Mouse (Mus musculus): ENCODE results near the gene Lgals9. TPM values are rescaled to one million over a fixed set of nuclear protein-coding genes. Genes with fewer than 3 reads are reported as not detected.
A peak's percentile ranks its signal among the peaks of the same experiment; 100 is the strongest.

The Lgals9 gene
- polyA plus RNA-seq, 1 experiment from 2014 or later, result 13.7 TPM

DNA sequence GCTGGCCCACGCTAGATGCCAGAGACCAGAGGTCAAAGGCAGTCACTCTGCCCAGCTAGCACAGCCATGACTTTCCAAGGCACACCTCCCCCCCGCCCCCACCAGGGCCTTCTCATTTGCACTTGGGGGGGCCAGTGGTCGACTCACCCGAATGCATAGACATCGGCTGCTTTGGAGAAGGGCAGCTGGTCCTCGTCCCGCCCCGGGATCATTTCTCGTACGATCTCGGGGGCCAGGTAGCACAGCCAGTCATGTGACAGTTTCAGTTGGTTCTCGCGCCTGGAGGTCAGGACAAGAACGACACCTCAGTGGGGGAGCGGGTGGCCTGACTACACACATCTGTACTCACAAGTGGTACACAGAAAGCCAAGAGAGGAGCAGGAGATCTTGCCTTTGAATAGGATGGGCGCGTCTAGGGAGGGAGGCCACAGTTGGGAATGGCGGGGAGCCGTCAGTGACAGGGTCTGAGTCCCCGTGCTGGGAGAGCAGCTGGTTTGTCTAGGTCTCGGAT is 35.8 kb upstream of the Lgals9 start:
- no peaks in the 10 kb centered on the region for H3K4me1 ChIP-seq (ENCODE audit: control insufficient read depth, insufficient read depth, low read length)
- ATAC-seq (ENCODE audit: low FRiP score, low TSS enrichment) (no peak), DNase-seq (no peak)
- H3K36me3 ChIP-seq (ENCODE audit: control insufficient read depth, insufficient read depth, low read length), result peaks cover 22% of the 10 kb centered on the region
- no peak overlapping the region for H3K4me2 ChIP-seq (ENCODE audit: low read length)
- WGBS, result 78% methylated on average over 21 of the region's 21 CpGs
- no peak overlapping the region for H3K9ac ChIP-seq (replicated peaks; ENCODE audit: low read length)
- no peaks in the 10 kb centered on the region for H3K27me3 ChIP-seq (ENCODE audit: control insufficient read depth, insufficient read depth, low read length)
- no peak overlapping the region for H3K27ac ChIP-seq (replicated peaks; ENCODE audit: low read depth, low read length)
- no peaks in the 10 kb centered on the region for H3K9me3 ChIP-seq (ENCODE audit: control insufficient read depth, low read length)
- H3K4me3 ChIP-seq (replicated peaks; ENCODE audit: low read depth, low read length), result no peak overlapping the region

DNA sequence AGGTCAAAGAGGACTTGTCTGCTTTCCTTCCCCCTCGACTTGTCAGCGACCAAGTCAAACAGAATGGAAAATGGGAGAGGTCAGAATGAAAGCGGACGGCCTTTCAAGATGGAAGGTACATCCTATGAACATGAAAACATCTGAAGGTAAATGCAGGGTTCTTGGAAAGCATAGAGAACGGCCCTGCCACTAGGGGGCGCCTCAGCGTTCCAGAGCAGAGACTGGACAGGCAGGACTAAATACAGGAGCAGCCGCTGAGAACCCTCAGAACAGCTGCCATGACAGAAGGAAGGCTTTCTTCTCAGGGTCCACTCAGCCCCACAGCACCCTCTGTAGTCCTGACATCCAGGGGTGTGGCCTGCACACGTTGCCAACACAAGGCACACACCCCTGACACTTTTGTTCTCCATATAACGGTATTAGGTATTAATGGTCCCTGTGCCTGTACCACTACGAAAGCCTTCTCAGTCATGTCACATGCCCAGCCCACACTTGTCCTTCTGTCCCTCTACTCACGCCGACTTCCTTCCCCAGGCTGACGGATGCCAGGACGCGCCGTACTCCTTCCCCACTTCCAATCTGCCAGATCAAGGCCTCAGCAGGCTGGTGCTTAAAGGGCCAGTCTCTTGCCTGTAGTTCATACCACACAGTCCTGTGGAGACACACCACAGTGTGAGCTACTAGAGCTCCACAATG is 35.2 kb upstream of the Lgals9 start:
- Histone ChIP-seq H3K4me2 (ENCODE audit: low read length) (no peak overlapping the region), H3K9ac (replicated peaks; ENCODE audit: low read length) (no peak overlapping the region), H3K4me1 (ENCODE audit: control insufficient read depth, insufficient read depth, low read length) (no peaks in the 10 kb centered on the region), H3K9me3 (ENCODE audit: control insufficient read depth, low read length) (no peaks in the 10 kb centered on the region), H3K36me3 (ENCODE audit: control insufficient read depth, insufficient read depth, low read length) (peaks cover 20% of the 10 kb centered on the region), H3K27me3 (ENCODE audit: control insufficient read depth, insufficient read depth, low read length) (no peaks in the 10 kb centered on the region), H3K4me3 (replicated peaks; ENCODE audit: low read depth, low read length) (no peak overlapping the region), H3K27ac (replicated peaks; ENCODE audit: low read depth, low read length) (no peak overlapping the region)
- ATAC-seq (ENCODE audit: low FRiP score, low TSS enrichment) (no peak), DNase-seq (no peak)
- 87% methylated on average over 17 of the region's 17 CpGs for WGBS

- no peaks in the 10 kb centered on the region for H3K27me3 ChIP-seq (ENCODE audit: control insufficient read depth, insufficient read depth, low read length)
- no peak overlapping the region for H3K4me2 ChIP-seq (ENCODE audit: low read length)
- no peak overlapping the region for H3K27ac ChIP-seq (replicated peaks; ENCODE audit: low read depth, low read length)
- peaks cover 20% of the 10 kb centered on the region for H3K36me3 ChIP-seq (ENCODE audit: control insufficient read depth, insufficient read depth, low read length)
- DNase-seq (peak; percentile 81), ATAC-seq (ENCODE audit: low FRiP score, low TSS enrichment) (no peak)
- 50% methylated on average over 11 of the region's 11 CpGs for whole genome bisulfite sequencing
- no peaks in the 10 kb centered on the region for H3K9me3 ChIP-seq (ENCODE audit: control insufficient read depth, low read length)
- no peak overlapping the region for H3K9ac ChIP-seq (replicated peaks; ENCODE audit: low read length)
- no peak overlapping the region for H3K4me3 ChIP-seq (replicated peaks; ENCODE audit: low read depth, low read length)
- H3K4me1 ChIP-seq (ENCODE audit: control insufficient read depth, insufficient read depth, low read length), result no peaks in the 10 kb centered on the region
Observed at GRCm38 (mm10) chr11:79018954-79019704, 34.4 kb upstream of the Lgals9 start.

GRCm38 (mm10) chr11:79017161-79017606 is 32.4 kb upstream of the Lgals9 start:
- ATAC-seq (ENCODE audit: low FRiP score, low TSS enrichment), result no peak
- no peaks in the 10 kb centered on the region for H3K4me1 ChIP-seq (ENCODE audit: control insufficient read depth, insufficient read depth, low read length)
- peaks cover 20% of the 10 kb centered on the region for H3K36me3 ChIP-seq (ENCODE audit: control insufficient read depth, insufficient read depth, low read length)

GRCm38 (mm10) chr11:79016236-79016635 is 31.5 kb upstream of the Lgals9 start:
- no peaks in the 10 kb centered on the region for H3K9me3 ChIP-seq (ENCODE audit: control insufficient read depth, low read length)
- no peaks in the 10 kb centered on the region for H3K27me3 ChIP-seq (ENCODE audit: control insufficient read depth, insufficient read depth, low read length)
- no peak overlapping the region for H3K9ac ChIP-seq (replicated peaks; ENCODE audit: low read length)
- no peak overlapping the region for H3K27ac ChIP-seq (replicated peaks; ENCODE audit: low read depth, low read length)
- DNase-seq, result no peak
- H3K4me2 ChIP-seq (ENCODE audit: low read length), result no peak overlapping the region
- peaks cover 20% of the 10 kb centered on the region for H3K36me3 ChIP-seq (ENCODE audit: control insufficient read depth, insufficient read depth, low read length)
- no peak for ATAC-seq (ENCODE audit: low FRiP score, low TSS enrichment)
- 43% methylated on average over 12 of the region's 12 CpGs for WGBS
- no peak overlapping the region for H3K4me3 ChIP-seq (replicated peaks; ENCODE audit: low read depth, low read length)
- H3K4me1 ChIP-seq (ENCODE audit: control insufficient read depth, insufficient read depth, low read length), result no peaks in the 10 kb centered on the region

More at GRCm38 (mm10) chr11:79017161-79017606, 32.4 kb upstream of the Lgals9 start:
- WGBS, result 79% methylated on average over 7 of the region's 7 CpGs
- no peak overlapping the region for H3K27ac ChIP-seq (replicated peaks; ENCODE audit: low read depth, low read length)
- no peaks in the 10 kb centered on the region for H3K27me3 ChIP-seq (ENCODE audit: control insufficient read depth, insufficient read depth, low read length)
- DNase-seq, result no peak
- H3K4me3 ChIP-seq (replicated peaks; ENCODE audit: low read depth, low read length), result no peak overlapping the region
- H3K9me3 ChIP-seq (ENCODE audit: control insufficient read depth, low read length), result no peaks in the 10 kb centered on the region
- no peak overlapping the region for H3K4me2 ChIP-seq (ENCODE audit: low read length)
- no peak overlapping the region for H3K9ac ChIP-seq (replicated peaks; ENCODE audit: low read length)

- ATAC-seq (ENCODE audit: low FRiP score, low TSS enrichment) (no peak), DNase-seq (no peak)
- no peak overlapping the region for H3K9ac ChIP-seq (replicated peaks; ENCODE audit: low read length)
- H3K4me2 ChIP-seq (ENCODE audit: low read length), result no peak overlapping the region
- H3K9me3 ChIP-seq (ENCODE audit: control insufficient read depth, low read length), result no peaks in the 10 kb centered on the region
- H3K4me3 ChIP-seq (replicated peaks; ENCODE audit: low read depth, low read length), result no peak overlapping the region
- peaks cover 16% of the 10 kb centered on the region for H3K36me3 ChIP-seq (ENCODE audit: control insufficient read depth, insufficient read depth, low read length)
- no peaks in the 10 kb centered on the region for H3K27me3 ChIP-seq (ENCODE audit: control insufficient read depth, insufficient read depth, low read length)
- no peak overlapping the region for H3K27ac ChIP-seq (replicated peaks; ENCODE audit: low read depth, low read length)
- H3K4me1 ChIP-seq (ENCODE audit: control insufficient read depth, insufficient read depth, low read length), result no peaks in the 10 kb centered on the region
- 90% methylated on average over 24 of the region's 24 CpGs for WGBS
Observed at GRCm38 (mm10) chr11:79015660-79016215, 31.0 kb upstream of the Lgals9 start.

- 72% methylated on average over 15 of the region's 15 CpGs for WGBS
- Histone ChIP-seq H3K36me3 (ENCODE audit: control insufficient read depth, insufficient read depth, low read length) (peaks cover 11% of the 10 kb centered on the region; the same call in 1 of the 2 replicates), H3K9ac (replicated peaks; ENCODE audit: low read length) (no peak overlapping the region), H3K4me1 (ENCODE audit: control insufficient read depth, insufficient read depth, low read length) (no peaks in the 10 kb centered on the region), H3K27me3 (ENCODE audit: control insufficient read depth, insufficient read depth, low read length) (no peaks in the 10 kb centered on the region), H3K27ac (replicated peaks; ENCODE audit: low read depth, low read length) (no peak overlapping the region), H3K9me3 (ENCODE audit: control insufficient read depth, low read length) (no peaks in the 10 kb centered on the region), H3K4me2 (ENCODE audit: low read length) (no peak overlapping the region), H3K4me3 (replicated peaks; ENCODE audit: low read depth, low read length) (no peak overlapping the region)
- DNase-seq (no peak), ATAC-seq (ENCODE audit: low FRiP score, low TSS enrichment) (no peak)
Observed at GRCm38 (mm10) chr11:79014602-79015325, 30.0 kb upstream of the Lgals9 start.

DNA sequence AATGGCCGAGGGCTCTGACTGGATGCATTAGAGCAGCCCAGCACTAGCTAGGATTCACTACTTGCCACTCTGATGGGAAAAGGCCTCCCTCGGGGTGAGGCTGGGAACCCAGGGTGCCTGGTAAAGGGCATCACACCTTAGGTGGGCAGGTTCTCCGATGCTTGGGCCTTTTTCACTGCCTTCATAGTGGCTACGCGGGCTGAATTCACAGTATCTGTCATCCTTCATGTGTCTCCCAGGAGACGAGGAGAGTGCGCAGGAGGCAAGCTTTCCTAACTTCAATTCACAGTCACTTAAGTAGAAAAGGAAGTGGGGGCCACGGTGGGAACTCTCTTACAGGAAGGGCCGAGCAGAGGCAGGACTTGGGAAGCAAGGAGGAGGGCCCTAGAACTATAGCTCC is 29.1 kb upstream of the Lgals9 start:
- ATAC-seq (ENCODE audit: low FRiP score, low TSS enrichment) (no peak), DNase-seq (no peak)
- Histone ChIP-seq H3K36me3 (ENCODE audit: control insufficient read depth, insufficient read depth, low read length) (peaks cover 5% of the 10 kb centered on the region; the same call in 1 of the 2 replicates), H3K4me2 (ENCODE audit: low read length) (no peak overlapping the region), H3K27me3 (ENCODE audit: control insufficient read depth, insufficient read depth, low read length) (no peaks in the 10 kb centered on the region), H3K9ac (replicated peaks; ENCODE audit: low read length) (no peak overlapping the region), H3K9me3 (ENCODE audit: control insufficient read depth, low read length) (no peaks in the 10 kb centered on the region), H3K4me3 (replicated peaks; ENCODE audit: low read depth, low read length) (no peak overlapping the region), H3K27ac (replicated peaks; ENCODE audit: low read depth, low read length) (no peak overlapping the region), H3K4me1 (ENCODE audit: control insufficient read depth, insufficient read depth, low read length) (no peaks in the 10 kb centered on the region)
- 66% methylated on average over 9 of the region's 9 CpGs for WGBS

All from midbrain, embryonic 14.5 days (tissue).